Mouse (Mus musculus) liver, embryonic 11.5 days (tissue): ENCODE measurements around the gene Dusp12. TPM values are rescaled to one million over a fixed set of nuclear protein-coding genes. Genes with fewer than 3 reads are reported as not detected.

ENCODE experiments used
- ATAC-seq: fragments of 200-750 bp; cut with Nextera tagmentation; replicated peaks from 2 replicates; pipeline ENCODE4 v1.8.0; 2017; ENCODE audit warnings: moderate number of reproducible peaks, mild to moderate bottlenecking, moderate TSS enrichment, moderate library complexity; ENCODE audit not compliant: low FRiP score
- DNase-seq: peaks from one replicate; pipeline ENCODE4 v3.0.0-alpha.2; 2017; ENCODE audit warnings: low spot score
- H3K27ac ChIP-seq: fragments of 300-500 bp; sonication (generic); 2 replicates; pipeline ENCODE4 v1.5.1; 2014; ENCODE audit warnings: mild to moderate bottlenecking, low read depth, low read length, control low read depth
- H3K27me3 ChIP-seq: fragments of 300-500 bp; sonication (generic); replicated peaks from 2 replicates; pipeline ENCODE4 v1.6.1; 2014; ENCODE audit warnings: low read length, mixed read lengths; ENCODE audit not compliant: control insufficient read depth, insufficient read depth
- H3K36me3 ChIP-seq: fragments of 300-500 bp; sonication (generic); 2 replicates; pipeline ENCODE4 v1.6.1; 2014; ENCODE audit warnings: mild to moderate bottlenecking, low read length, moderate library complexity, mixed read lengths; ENCODE audit not compliant: control insufficient read depth, insufficient read depth
- H3K4me1 ChIP-seq: fragments of 300-500 bp; sonication (generic); replicated peaks from 2 replicates; pipeline ENCODE4 v1.6.1; 2014; ENCODE audit warnings: low read length, mixed read lengths; ENCODE audit not compliant: control insufficient read depth, insufficient read depth
- H3K4me2 ChIP-seq: fragments of 300-500 bp; sonication (generic); 2 replicates; pipeline ENCODE4 v1.6.1; 2014; ENCODE audit warnings: mild to moderate bottlenecking, control low read depth, moderate library complexity
- H3K4me3 ChIP-seq: fragments of 300-500 bp; sonication (generic); 2 replicates; pipeline ENCODE4 v1.5.1; 2014; ENCODE audit warnings: low read depth, low read length, control low read depth
- H3K9ac ChIP-seq: fragments of 300-500 bp; sonication (generic); 2 replicates; pipeline ENCODE4 v1.6.1; 2014; ENCODE audit warnings: low read depth, low read length, control low read depth
- H3K9me3 ChIP-seq: fragments of 300-500 bp; sonication (generic); 2 replicates; pipeline ENCODE4 v1.6.1; 2016; ENCODE audit warnings: low read length, inconsistent platforms, mixed read lengths; ENCODE audit not compliant: control insufficient read depth
- WGBS: fragments of 180-500 bp; shearing (Covaris S2); extraction: QIAGEN DNeasy Blood & Tissue Kit; methylation state at CpG from one replicate; pipeline ENCODE4 v1.1.7; 2014; 5-methylcytosine and 5-hydroxymethylcytosine counted together
- polyA plus RNA-seq: library from polyadenylated mRNA; unstranded; fragments of >200 nt; fragmentation: Nextera tagmentation; extraction: Ambion mirVana; gene quantifications from 2 replicates; pipeline ENCODE4 v1.2.1, GENCODE M21; 2014

Dusp12 gene
- polyA plus RNA-seq, 1 experiment from 2014 or later: 36.7 TPM

GRCm38 (mm10) chr1:170891646-170892045 is 6.3 kb upstream of the Dusp12 start:
- Histone ChIP-seq H3K4me3 (no peak overlapping the region), H3K36me3 (no peaks in the 10 kb centered on the region), H3K4me2 (no peak overlapping the region), H3K9me3 (no peaks in the 10 kb centered on the region), H3K9ac (no peak overlapping the region), H3K27ac (no peak overlapping the region), H3K27me3 (no peaks in the 10 kb centered on the region), H3K4me1 (no peaks in the 10 kb centered on the region)
- 49% methylated on average over 2 of the region's 2 CpGs for WGBS
- ATAC-seq (no peak), DNase-seq (no peak)

- 71% methylated on average over 4 of the region's 4 CpGs for WGBS
- Histone ChIP-seq H3K36me3 (no peaks in the 10 kb centered on the region), H3K4me1 (peaks cover 9% of the 10 kb centered on the region), H3K27me3 (no peaks in the 10 kb centered on the region), H3K27ac (no peak overlapping the region), H3K9ac (no peak overlapping the region), H3K4me2 (no peak overlapping the region), H3K9me3 (no peaks in the 10 kb centered on the region), H3K4me3 (no peak overlapping the region)
- no peak for DNase-seq
- no peak for ATAC-seq
Observed at GRCm38 (mm10) chr1:170889310-170889709, 4.0 kb upstream of the Dusp12 start.

GRCm38 (mm10) chr1:170886044-170886458 is 711 bp upstream of the Dusp12 start:
- no peak for DNase-seq
- WGBS: 34% methylated on average over 6 of the region's 6 CpGs
- H3K36me3 ChIP-seq: no peaks in the 10 kb centered on the region; the same call in 1 of the 2 replicates
- no peak overlapping the region for H3K9ac ChIP-seq
- H3K4me3 ChIP-seq: no peak overlapping the region
- peak overlapping the region; percentile 78 for H3K4me2 ChIP-seq
- peak overlapping the region; percentile 8; the same call in 1 of the 2 replicates for H3K27ac ChIP-seq
- H3K9me3 ChIP-seq: no peaks in the 10 kb centered on the region
- H3K4me1 ChIP-seq: peaks cover 9% of the 10 kb centered on the region
- no peak for ATAC-seq
- no peaks in the 10 kb centered on the region for H3K27me3 ChIP-seq

DNA sequence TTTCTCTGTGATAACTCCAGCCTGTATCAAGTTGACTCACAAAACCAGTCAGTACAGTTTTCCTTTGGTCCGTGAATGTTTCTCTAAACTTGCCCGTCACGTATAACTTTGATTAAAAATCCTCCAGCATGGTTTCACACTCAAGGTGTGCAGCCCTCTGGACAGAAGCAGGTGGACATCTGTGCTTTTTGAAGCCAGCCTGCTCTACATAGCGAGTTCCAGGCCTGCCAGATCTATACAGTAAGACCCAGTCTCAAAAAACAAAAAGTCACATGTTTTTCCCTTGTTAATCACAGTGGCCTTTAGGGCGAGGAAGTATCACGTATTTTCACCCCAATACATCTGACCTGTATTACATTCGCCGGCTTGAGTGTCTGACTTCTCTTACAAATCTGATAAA is 950 bp downstream of the Dusp12 start:
- WGBS: 23% methylated on average over 8 of the region's 8 CpGs
- H3K36me3 ChIP-seq: peaks cover 6% of the 10 kb centered on the region

DNA sequence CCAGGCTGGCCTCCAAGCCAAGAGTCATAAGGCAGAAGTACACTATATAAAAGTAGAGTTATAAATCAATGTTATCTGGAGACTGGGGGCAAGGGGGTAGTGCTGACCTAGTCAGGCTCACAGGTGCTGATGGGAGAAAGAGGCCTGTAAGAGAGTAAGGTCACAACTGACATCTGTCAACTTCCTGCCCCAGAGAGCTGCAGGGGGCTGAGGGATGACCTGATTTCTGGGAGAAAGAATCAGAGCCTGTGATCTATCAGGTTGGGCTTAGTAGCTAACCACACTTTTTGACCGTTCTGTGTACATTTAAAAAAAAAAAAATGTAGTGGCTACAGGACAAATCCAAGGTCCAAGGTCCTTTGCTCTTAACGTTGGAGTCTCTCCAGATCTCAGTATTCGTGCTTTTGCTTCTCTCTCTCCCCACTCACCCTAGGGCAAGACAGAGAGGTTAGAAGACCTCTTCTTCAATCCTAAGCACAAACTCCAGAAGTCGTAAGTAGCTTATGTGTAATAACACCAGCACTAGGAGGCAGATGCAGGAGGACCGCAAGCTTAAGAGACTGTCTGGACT is 2.3 kb downstream of the Dusp12 start:
- H3K27ac ChIP-seq: no peak overlapping the region
- peaks cover 11% of the 10 kb centered on the region for H3K36me3 ChIP-seq
- no peaks in the 10 kb centered on the region for H3K9me3 ChIP-seq
- no peak overlapping the region for H3K4me3 ChIP-seq
- H3K9ac ChIP-seq: no peak overlapping the region
- ATAC-seq: no peak
- H3K27me3 ChIP-seq: no peaks in the 10 kb centered on the region
- 70% methylated on average over 5 of the region's 5 CpGs for WGBS
- peak overlapping the region; percentile 24 for H3K4me2 ChIP-seq
- no peak for DNase-seq
- peaks cover 9% of the 10 kb centered on the region for H3K4me1 ChIP-seq

More for the DNA sequence above, 950 bp downstream of the Dusp12 start:
- no peak overlapping the region; the same call in 1 of the 2 replicates for H3K27ac ChIP-seq
- peak overlapping the region; percentile 91 for H3K4me3 ChIP-seq
- peak overlapping the region; percentile 90 for H3K9ac ChIP-seq
- ATAC-seq (no peak), DNase-seq (no peak)
- H3K27me3 ChIP-seq: no peaks in the 10 kb centered on the region
- peaks cover 9% of the 10 kb centered on the region for H3K4me1 ChIP-seq
- H3K9me3 ChIP-seq: no peaks in the 10 kb centered on the region
- H3K4me2 ChIP-seq: peak overlapping the region; percentile 78

DNA sequence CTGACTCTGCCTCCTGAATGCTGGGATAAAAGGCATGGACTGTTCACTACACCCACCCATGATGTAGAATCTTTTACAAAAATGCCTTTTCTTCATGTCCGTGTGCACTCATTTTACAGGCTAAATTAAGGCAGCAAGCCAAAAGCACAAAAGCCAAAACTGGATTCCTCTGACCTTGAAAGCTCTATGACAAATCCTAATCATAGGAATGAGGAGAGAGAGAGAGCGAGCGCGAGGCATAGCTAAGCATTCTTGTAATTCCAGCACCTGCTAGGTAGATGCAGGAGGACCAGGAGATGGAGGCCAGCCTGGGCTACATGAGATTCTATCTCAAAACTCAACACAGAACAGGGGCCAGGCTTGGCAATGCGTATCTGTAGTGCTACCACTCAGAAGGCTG is 8.4 kb downstream of the Dusp12 start:
- Histone ChIP-seq H3K9ac (no peak overlapping the region), H3K4me3 (no peak overlapping the region), H3K4me2 (no peak overlapping the region), H3K27me3 (no peaks in the 10 kb centered on the region), H3K36me3 (peaks cover 18% of the 10 kb centered on the region), H3K4me1 (peaks cover 3% of the 10 kb centered on the region), H3K27ac (no peak overlapping the region), H3K9me3 (no peaks in the 10 kb centered on the region)
- WGBS: 98% methylated on average over 5 of the region's 5 CpGs
- no peak for ATAC-seq
- no peak for DNase-seq

- H3K9ac ChIP-seq: no peak overlapping the region
- no peak for DNase-seq
Observed at GRCm38 (mm10) chr1:170875676-170876075, 9.7 kb downstream of the Dusp12 start.

GRCm38 (mm10) chr1:170871961-170872360 is 13.4 kb downstream of the Dusp12 start:
- no peaks in the 10 kb centered on the region for H3K9me3 ChIP-seq
- 91% methylated on average over 2 of the region's 2 CpGs for WGBS
- no peak for DNase-seq

More at GRCm38 (mm10) chr1:170875676-170876075, 9.7 kb downstream of the Dusp12 start:
- no peak overlapping the region for H3K27ac ChIP-seq
- H3K9me3 ChIP-seq: no peaks in the 10 kb centered on the region
- H3K4me3 ChIP-seq: no peak overlapping the region
- no peaks in the 10 kb centered on the region for H3K27me3 ChIP-seq
- WGBS: 71% methylated on average over 3 of the region's 3 CpGs
- ATAC-seq: no peak
- peaks cover 15% of the 10 kb centered on the region for H3K36me3 ChIP-seq
- H3K4me2 ChIP-seq: no peak overlapping the region
- H3K4me1 ChIP-seq: peaks cover 3% of the 10 kb centered on the region

GRCm38 (mm10) chr1:170871402-170871801 is 13.9 kb downstream of the Dusp12 start:
- DNase-seq: no peak
- WGBS: 88% methylated on average over 6 of the region's 6 CpGs

More at GRCm38 (mm10) chr1:170871961-170872360, 13.4 kb downstream of the Dusp12 start:
- peaks cover 7% of the 10 kb centered on the region for H3K36me3 ChIP-seq
- H3K27ac ChIP-seq: no peak overlapping the region
- H3K4me2 ChIP-seq: no peak overlapping the region
- H3K4me3 ChIP-seq: no peak overlapping the region
- ATAC-seq: no peak
- H3K27me3 ChIP-seq: no peaks in the 10 kb centered on the region
- H3K4me1 ChIP-seq: peaks cover 3% of the 10 kb centered on the region
- no peak overlapping the region for H3K9ac ChIP-seq

More at GRCm38 (mm10) chr1:170871402-170871801, 13.9 kb downstream of the Dusp12 start:
- H3K4me2 ChIP-seq: no peak overlapping the region
- H3K27ac ChIP-seq: no peak overlapping the region
- H3K9me3 ChIP-seq: no peaks in the 10 kb centered on the region
- no peak overlapping the region for H3K9ac ChIP-seq
- peaks cover 3% of the 10 kb centered on the region for H3K4me1 ChIP-seq
- no peak for ATAC-seq
- H3K27me3 ChIP-seq: no peaks in the 10 kb centered on the region
- no peak overlapping the region for H3K4me3 ChIP-seq
- peaks cover 7% of the 10 kb centered on the region for H3K36me3 ChIP-seq
